Mouse (Mus musculus) neural tube, embryonic 11.5 days (tissue): Measurements from ENCODE around the gene Enah. TPM values are rescaled to one million over a fixed set of nuclear protein-coding genes. Genes with fewer than 3 reads are reported as not detected.

ENCODE experiments used
- ATAC-seq: fragments of 200-750 bp; cut with Nextera tagmentation; 2 replicates; pipeline ENCODE4 v1.8.0; 2017; ENCODE audit warnings: moderate number of reproducible peaks, mild to moderate bottlenecking, moderate TSS enrichment, moderate library complexity; ENCODE audit not compliant: insufficient read depth, low FRiP score, low TSS enrichment
- DNase-seq: peaks from one replicate; pipeline ENCODE4 v3.0.0-alpha.2; 2015; ENCODE audit warnings: low spot score
- H3K27ac ChIP-seq: fragments of 300-500 bp; sonication (generic); 2 replicates; pipeline ENCODE4 v1.5.1; 2014; ENCODE audit warnings: low read depth, mild to moderate bottlenecking, low read length
- H3K27me3 ChIP-seq: fragments of 300-500 bp; sonication (generic); 2 replicates; pipeline ENCODE4 v1.6.1; 2014; ENCODE audit warnings: mild to moderate bottlenecking, low read length, mixed read lengths; ENCODE audit not compliant: control insufficient read depth, insufficient read depth
- H3K36me3 ChIP-seq: fragments of 300-500 bp; sonication (generic); 2 replicates; pipeline ENCODE4 v1.6.1; 2014; ENCODE audit warnings: mild to moderate bottlenecking, low read length, moderate library complexity, mixed read lengths; ENCODE audit not compliant: control insufficient read depth, insufficient read depth
- H3K4me1 ChIP-seq: fragments of 300-500 bp; sonication (generic); 2 replicates; pipeline ENCODE4 v1.6.1; 2014; ENCODE audit warnings: low read length, mixed read lengths; ENCODE audit not compliant: control insufficient read depth, insufficient read depth
- H3K4me2 ChIP-seq: fragments of 300-500 bp; sonication (generic); 2 replicates; pipeline ENCODE4 v1.6.1; 2014; ENCODE audit warnings: low read depth, mild to moderate bottlenecking, moderate library complexity
- H3K4me3 ChIP-seq: fragments of 300-500 bp; sonication (generic); 2 replicates; pipeline ENCODE4 v1.5.1; 2014; ENCODE audit warnings: low read depth, low read length
- H3K9ac ChIP-seq: fragments of 300-500 bp; sonication (generic); 2 replicates; pipeline ENCODE4 v1.6.1; 2014; ENCODE audit warnings: mild to moderate bottlenecking, low read length
- H3K9me3 ChIP-seq: fragments of 300-500 bp; sonication (generic); 2 replicates; pipeline ENCODE4 v1.6.1; 2016; ENCODE audit warnings: low read length; ENCODE audit not compliant: control insufficient read depth
- WGBS: fragments of 180-500 bp; shearing (Covaris S2); extraction: QIAGEN DNeasy Blood & Tissue Kit; methylation state at CpG from one replicate; pipeline ENCODE4 v1.1.7; 2014; 5-methylcytosine and 5-hydroxymethylcytosine counted together
- polyA plus RNA-seq: library from polyadenylated mRNA; unstranded; fragments of >200 nt; fragmentation: Nextera tagmentation; extraction: Ambion mirVana; gene quantifications from 2 replicates; pipeline ENCODE4 v1.2.1, GENCODE M21; 2014

Gene Enah
- polyA plus RNA-seq, 1 experiment from 2014 or later: 35.9 TPM

DNA sequence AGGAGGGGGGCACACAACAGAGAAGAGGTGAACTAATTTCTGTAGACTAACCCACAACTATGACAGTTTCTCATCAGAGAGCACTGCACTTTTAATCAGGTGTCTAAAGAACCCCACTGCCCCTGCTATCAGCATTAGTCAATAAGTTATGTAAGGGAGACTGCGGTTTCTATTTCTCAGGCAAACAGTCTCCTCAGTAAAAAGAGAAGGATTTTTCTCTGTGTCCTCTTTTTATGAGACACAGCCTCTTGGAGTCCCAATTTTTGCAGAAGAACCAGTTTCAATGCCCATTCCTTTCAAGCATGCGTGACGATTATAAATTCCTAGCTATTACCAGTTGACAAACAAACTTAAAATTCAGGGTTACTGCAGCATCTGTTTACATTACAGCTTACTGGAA lies 59.4 kb downstream of the Enah start:
- H3K27ac ChIP-seq: no peak overlapping the region

GRCm38 (mm10) chr1:181958392-181958791 lies 61.4 kb downstream of the Enah start:
- H3K9me3 ChIP-seq: no peaks in the 10 kb centered on the region
- H3K27ac ChIP-seq: no peak overlapping the region
- H3K4me2 ChIP-seq: no peak overlapping the region
- ATAC-seq (no peak), DNase-seq (no peak)
- H3K4me3 ChIP-seq: no peak overlapping the region
- 95% methylated on average over 1 of the region's 1 CpGs for WGBS
- no peaks in the 10 kb centered on the region for H3K4me1 ChIP-seq
- no peaks in the 10 kb centered on the region for H3K27me3 ChIP-seq
- no peak overlapping the region for H3K9ac ChIP-seq
- no peaks in the 10 kb centered on the region; the same call in 1 of the 2 replicates for H3K36me3 ChIP-seq

More for the DNA sequence above, 59.4 kb downstream of the Enah start:
- no peak for ATAC-seq
- no peak overlapping the region for H3K4me3 ChIP-seq
- no peak for DNase-seq
- no peaks in the 10 kb centered on the region for H3K4me1 ChIP-seq
- no peaks in the 10 kb centered on the region; the same call in 1 of the 2 replicates for H3K36me3 ChIP-seq
- 96% methylated on average over 3 of the region's 3 CpGs for WGBS
- H3K9me3 ChIP-seq: no peaks in the 10 kb centered on the region
- H3K27me3 ChIP-seq: no peaks in the 10 kb centered on the region
- H3K4me2 ChIP-seq: no peak overlapping the region
- H3K9ac ChIP-seq: no peak overlapping the region

- H3K36me3 ChIP-seq: no peaks in the 10 kb centered on the region; the same call in 1 of the 2 replicates
- H3K4me3 ChIP-seq: no peak overlapping the region
- ATAC-seq (no peak), DNase-seq (no peak)
- whole genome bisulfite sequencing: 95% methylated on average over 2 of the region's 2 CpGs
- no peaks in the 10 kb centered on the region for H3K9me3 ChIP-seq
- H3K4me2 ChIP-seq: no peak overlapping the region
- no peaks in the 10 kb centered on the region for H3K27me3 ChIP-seq
- H3K27ac ChIP-seq: no peak overlapping the region
- H3K9ac ChIP-seq: no peak overlapping the region
- no peaks in the 10 kb centered on the region for H3K4me1 ChIP-seq
These were observed 62.1 kb downstream of the Enah start for GRCm38 (mm10) chr1:181957736-181958135.

DNA sequence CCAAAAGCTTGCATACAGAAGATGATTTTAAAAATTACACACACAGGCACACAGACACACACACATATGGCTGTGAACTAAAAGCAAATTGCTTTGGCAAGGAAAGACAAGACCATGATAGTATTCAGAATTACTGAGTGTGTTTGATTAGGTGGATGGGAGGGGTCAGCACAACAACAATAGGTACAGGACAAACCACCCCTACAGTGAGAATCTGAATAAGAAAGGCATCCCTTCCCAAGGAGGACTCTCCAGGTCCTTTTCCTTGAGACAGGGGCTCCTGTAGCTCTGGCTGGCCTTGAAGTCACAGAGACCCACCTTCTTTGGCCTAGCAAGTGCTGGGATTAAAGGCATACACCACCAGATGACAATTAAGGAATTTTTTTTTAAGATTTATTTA lies 66.2 kb downstream of the Enah start:
- no peaks in the 10 kb centered on the region for H3K9me3 ChIP-seq
- DNase-seq (no peak), ATAC-seq (no peak)
- no peak overlapping the region for H3K4me2 ChIP-seq
- H3K4me3 ChIP-seq: no peak overlapping the region
- no peak overlapping the region for H3K27ac ChIP-seq
- no peaks in the 10 kb centered on the region for H3K4me1 ChIP-seq
- H3K9ac ChIP-seq: no peak overlapping the region
- no peaks in the 10 kb centered on the region; the same call in 1 of the 2 replicates for H3K36me3 ChIP-seq
- H3K27me3 ChIP-seq: no peaks in the 10 kb centered on the region

- Histone ChIP-seq H3K4me1 (no peaks in the 10 kb centered on the region), H3K9ac (no peak overlapping the region), H3K36me3 (no peaks in the 10 kb centered on the region), H3K4me3 (no peak overlapping the region), H3K4me2 (no peak overlapping the region), H3K27ac (no peak overlapping the region), H3K9me3 (no peaks in the 10 kb centered on the region), H3K27me3 (no peaks in the 10 kb centered on the region)
- ATAC-seq (no peak), DNase-seq (no peak)
- 91% methylated on average over 5 of the region's 5 CpGs for WGBS
These were observed 68.5 kb downstream of the Enah start for GRCm38 (mm10) chr1:181951266-181951665.

- WGBS: 94% methylated on average over 9 of the region's 9 CpGs
- no peak overlapping the region for H3K4me2 ChIP-seq
These were observed 69.1 kb downstream of the Enah start for GRCm38 (mm10) chr1:181950721-181951120.

DNA sequence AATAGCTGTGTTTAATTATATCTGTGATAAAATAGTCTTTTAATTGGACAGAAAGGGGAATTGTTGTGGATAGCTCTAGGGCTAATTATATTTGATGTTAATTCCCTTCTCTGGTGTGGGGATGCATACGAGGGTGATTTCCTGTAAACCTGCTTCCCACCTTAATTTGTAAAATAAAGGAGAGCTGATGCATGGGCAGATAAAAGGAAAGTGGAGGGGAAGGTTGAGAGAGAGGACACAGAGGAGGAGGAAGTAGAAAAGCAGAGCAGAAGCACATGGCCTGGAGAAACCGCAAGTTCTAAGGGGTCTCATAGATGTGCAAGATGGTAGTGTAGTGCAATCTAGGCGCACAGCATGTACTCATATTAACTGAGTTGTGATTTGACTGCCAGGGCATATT lies 71.6 kb downstream of the Enah start:
- 90% methylated on average over 3 of the region's 3 CpGs for WGBS
- Histone ChIP-seq H3K9ac (no peak overlapping the region), H3K4me3 (no peak overlapping the region), H3K27ac (no peak overlapping the region), H3K27me3 (no peaks in the 10 kb centered on the region), H3K4me1 (no peaks in the 10 kb centered on the region), H3K9me3 (no peaks in the 10 kb centered on the region), H3K4me2 (no peak overlapping the region), H3K36me3 (no peaks in the 10 kb centered on the region)
- no peak for DNase-seq
- ATAC-seq: no peak

More at GRCm38 (mm10) chr1:181950721-181951120, 69.1 kb downstream of the Enah start:
- Histone ChIP-seq H3K9me3 (no peaks in the 10 kb centered on the region), H3K9ac (no peak overlapping the region), H3K4me1 (no peaks in the 10 kb centered on the region), H3K27me3 (no peaks in the 10 kb centered on the region), H3K36me3 (no peaks in the 10 kb centered on the region), H3K27ac (no peak overlapping the region), H3K4me3 (no peak overlapping the region)
- DNase-seq (no peak), ATAC-seq (no peak)

- no peaks in the 10 kb centered on the region for H3K9me3 ChIP-seq
- ATAC-seq (no peak), DNase-seq (no peak)
- H3K36me3 ChIP-seq: no peaks in the 10 kb centered on the region
- H3K4me1 ChIP-seq: no peaks in the 10 kb centered on the region
- no peak overlapping the region for H3K4me3 ChIP-seq
- 57% methylated on average over 2 of the region's 2 CpGs for WGBS
- H3K4me2 ChIP-seq: no peak overlapping the region
- H3K9ac ChIP-seq: no peak overlapping the region
- H3K27me3 ChIP-seq: no peaks in the 10 kb centered on the region
- no peak overlapping the region for H3K27ac ChIP-seq
These were observed 82.7 kb downstream of the Enah start for GRCm38 (mm10) chr1:181937064-181937463.

GRCm38 (mm10) chr1:181928388-181928787 lies 91.4 kb downstream of the Enah start:
- no peak overlapping the region for H3K27ac ChIP-seq
- ATAC-seq: no peak

More at GRCm38 (mm10) chr1:181928388-181928787, 91.4 kb downstream of the Enah start:
- Histone ChIP-seq H3K4me3 (no peak overlapping the region), H3K4me2 (no peak overlapping the region), H3K27me3 (no peaks in the 10 kb centered on the region), H3K36me3 (peaks cover 2% of the 10 kb centered on the region; the same call in 1 of the 2 replicates), H3K9me3 (no peaks in the 10 kb centered on the region), H3K9ac (no peak overlapping the region), H3K4me1 (no peaks in the 10 kb centered on the region)
- 83% methylated on average over 5 of the region's 5 CpGs for WGBS
- DNase-seq: no peak
